Comparison of ENCODE assay signal across 9 mouse cellular contexts in genomic region chr2:170103852-170104251, GRCm38 (mm10). TPM values are rescaled to one million over a fixed set of nuclear protein-coding genes. Genes with fewer than 3 reads are reported as not detected.
DNase-seq lines count a peak whose midpoint lies in the region; ATAC-seq and TF ChIP-seq lines count a peak whose summit lies in the region.
"Had no signal": no experiment of that assay in that cellular context is flagged by ENCODE, and none has a peak within 500 bp of the region (broad histone marks: within the 10 kb centered on the region; RNA-seq: fewer than 3 reads in every experiment).

No protein-coding gene starts in this region.

- H3K4me2 ChIP-seq in kidney, embryonic 16.5 days (replicated peaks; ENCODE audit: low read depth, low read length), result no peak overlapping the region
- H3K4me2 ChIP-seq: neural tube, embryonic 12.5 days had no signal

- no peak overlapping the region for H3K9ac ChIP-seq in kidney, embryonic 16.5 days (replicated peaks; ENCODE audit: low read length)
- H3K9ac ChIP-seq: neural tube, embryonic 12.5 days had no signal

- DNase-seq in kidney, adult 18-20 months, result peak; percentile 59
- peak; percentile 75 for DNase-seq in adrenal gland, postnatal 10 days
- DNase-seq in forelimb bud, embryonic 11.5 days (ENCODE audit: low read depth, low spot score), result peak; percentile 54
- peak; percentile 35 to 43 for DNase-seq in left cerebral cortex, postnatal 36 days (ENCODE audit: low spot score in 2 of 2)
- DNase-seq in Muller cell, postnatal 12 days (ENCODE audit: inconsistent ontology term), result no peak

- 0 out of 2 replicates have a peak, but pooled peaks cover 4% of the 10 kb centered on the region for H3K4me1 ChIP-seq in kidney, embryonic 16.5 days (ENCODE audit: insufficient read depth, low read length)
- H3K4me1 ChIP-seq in E14TG2a.4 (replicated peaks; ENCODE audit: low read depth, low read length), result peaks cover 67% of the 10 kb centered on the region
- H3K4me1 ChIP-seq: neural tube, embryonic 12.5 days had no signal

- no peak overlapping the region for H3K27ac ChIP-seq in kidney, embryonic 16.5 days (ENCODE audit: low read length)
- H3K27ac ChIP-seq: neural tube, embryonic 12.5 days had no signal

- TF ChIP-seq CTCF in E14TG2a.4 (conservative IDR thresholded peaks at IDR 0.05; ENCODE audit: low read length), result peak; percentile 64

- ATAC-seq in kidney, embryonic 16.5 days (ENCODE audit: low FRiP score, low TSS enrichment), result no peak
- ATAC-seq in neutrophil, adult 5-6 weeks (ENCODE audit: extremely low read depth, insufficient number of reproducible peaks, low FRiP score, poor library complexity, severe bottlenecking), result peak; percentile 46; the same call in 1 of the 2 replicates

- H3K9me3 ChIP-seq in kidney, embryonic 16.5 days (ENCODE audit: low read length), result no peaks in the 10 kb centered on the region
- no peaks in the 10 kb centered on the region for H3K9me3 ChIP-seq in E14TG2a.4 (ENCODE audit: low read length)
- H3K9me3 ChIP-seq: neural tube, embryonic 12.5 days had no signal

- 52% methylated on average over 9 of the region's 9 CpGs for WGBS in kidney, embryonic 16.5 days

- intact Hi-C loops in left cerebral cortex, postnatal 36 days (cut with DNase I), result loop anchor here (5.0 kb wide), 1 partner anchor 1112 kb away; no protein-coding TSS in a partner anchor

- H3K4me3 ChIP-seq in kidney, embryonic 16.5 days (ENCODE audit: low read length), result no peak overlapping the region
- H3K4me3 ChIP-seq in E14TG2a.4 (replicated peaks; ENCODE audit: low read length), result no peak overlapping the region
- H3K4me3 ChIP-seq: neural tube, embryonic 12.5 days had no signal

- peaks cover 11% of the 10 kb centered on the region for H3K36me3 ChIP-seq in kidney, embryonic 16.5 days (ENCODE audit: insufficient read depth, low read length)
- H3K36me3 ChIP-seq in E14TG2a.4 (ENCODE audit: insufficient read depth, low read length), result peaks cover 36% of the 10 kb centered on the region

- H3K27me3 ChIP-seq in kidney, embryonic 16.5 days (ENCODE audit: insufficient read depth, low read length), result no peaks in the 10 kb centered on the region
- H3K27me3 ChIP-seq in E14TG2a.4 (ENCODE audit: insufficient read depth, low read length), result peaks cover 3% of the 10 kb centered on the region; the same call in 1 of the 2 replicates
- H3K27me3 ChIP-seq: neural tube, embryonic 12.5 days had no signal

RNA-seq across cellular contexts. Expression of gene Zfp217, which starts 44.1 kb away (rescaled TPM):
- polyA plus RNA-seq in kidney, embryonic 16.5 days (2015; fragmentation: Nextera tagmentation; extraction: Ambion mirVana), result 4.4 and 5.1 TPM in 2 replicates
- total RNA-seq in adrenal gland, postnatal 10 days (2021), result 10 to 100 TPM; 22.0 to 31.0 TPM
- total RNA-seq in left cerebral cortex, postnatal 36 days (2021), result 1 to 10 TPM; 2.6 to 2.7 TPM
- 76.0 and 83.2 TPM in 2 replicates for total RNA-seq in neutrophil, adult 5-6 weeks (2017)

Comparison
In these comparisons a context has a peak if more than half of its experiments do, and no peak if none do; other contexts are left out.
1. RNA of gene Zfp217, which starts 44.1 kb away (total RNA-seq): 76.0 to 83.2 TPM in neutrophil, adult 5-6 weeks and 22.0 to 31.0 TPM in adrenal gland, postnatal 10 days; 2.6 to 2.7 TPM in left cerebral cortex, postnatal 36 days; every median in the first group is over 4 times any median in the second.